Mouse (Mus musculus): ENCODE measurements around the gene Ap4e1. TPM values are rescaled to one million over a fixed set of nuclear protein-coding genes. Genes with fewer than 3 reads are reported as not detected.
"Not testable (repeated sequence)": the region's sequence is repeated elsewhere in the genome, so short reads cannot be mapped to it uniquely, and the experiment has no call there.

Gene Ap4e1
- polyA plus RNA-seq, 1 experiment from 2014 or later = 10.1 TPM

DNA sequence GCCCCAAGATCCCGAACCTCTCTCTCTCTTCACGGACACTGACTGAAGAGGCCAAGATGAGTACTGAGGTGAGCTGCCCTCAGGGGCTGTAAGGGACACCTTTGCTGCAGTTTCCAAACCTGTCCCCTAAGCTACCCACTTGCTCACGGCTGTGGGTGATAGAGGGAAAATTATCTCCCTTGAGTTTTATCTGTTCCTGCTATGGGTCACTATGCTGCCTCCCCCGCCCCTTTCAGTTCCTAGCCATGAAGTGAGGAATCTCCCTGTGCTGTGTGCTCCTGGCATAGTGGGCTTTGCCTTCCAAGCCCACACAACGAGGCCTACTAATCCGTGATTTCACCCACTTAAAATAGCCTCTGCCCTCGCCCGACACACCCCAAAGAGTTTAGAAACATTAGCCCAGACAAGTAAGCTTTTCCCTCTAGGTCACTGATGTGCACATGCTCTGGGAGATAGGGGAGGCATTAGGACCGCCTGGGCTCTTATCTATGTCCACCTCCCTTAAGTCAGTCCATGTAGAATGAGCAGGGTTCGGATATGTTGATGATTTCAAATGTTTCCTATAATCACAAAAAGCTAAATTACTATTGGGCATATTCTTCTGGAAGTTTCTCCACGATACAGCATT is 72.2 kb downstream of the Ap4e1 start:
- no peaks in the 10 kb centered on the region for H3K27me3 ChIP-seq (replicated peaks; ENCODE audit: control insufficient read depth, insufficient read depth, low read length)
- H3K27ac ChIP-seq (ENCODE audit: low read depth) = no peak overlapping the region
- no peaks in the 10 kb centered on the region for H3K4me1 ChIP-seq (replicated peaks; ENCODE audit: control insufficient read depth, insufficient read depth, low read length)
- no peaks in the 10 kb centered on the region for H3K9me3 ChIP-seq (ENCODE audit: control insufficient read depth, low read length)
- H3K36me3 ChIP-seq (ENCODE audit: control insufficient read depth, insufficient read depth, low read length) = no peaks in the 10 kb centered on the region
- WGBS = 91% methylated on average over 11 of the region's 11 CpGs
- DNase-seq (ENCODE audit: low spot score) = no peak
- H3K9ac ChIP-seq (ENCODE audit: low read length) = no peak overlapping the region
- H3K4me2 ChIP-seq (ENCODE audit: low read length) = no peak overlapping the region
- H3K4me3 ChIP-seq (ENCODE audit: low read depth, low read length) = no peak overlapping the region
- no peak for ATAC-seq (replicated peaks; ENCODE audit: low FRiP score, low TSS enrichment, low read depth)

DNA sequence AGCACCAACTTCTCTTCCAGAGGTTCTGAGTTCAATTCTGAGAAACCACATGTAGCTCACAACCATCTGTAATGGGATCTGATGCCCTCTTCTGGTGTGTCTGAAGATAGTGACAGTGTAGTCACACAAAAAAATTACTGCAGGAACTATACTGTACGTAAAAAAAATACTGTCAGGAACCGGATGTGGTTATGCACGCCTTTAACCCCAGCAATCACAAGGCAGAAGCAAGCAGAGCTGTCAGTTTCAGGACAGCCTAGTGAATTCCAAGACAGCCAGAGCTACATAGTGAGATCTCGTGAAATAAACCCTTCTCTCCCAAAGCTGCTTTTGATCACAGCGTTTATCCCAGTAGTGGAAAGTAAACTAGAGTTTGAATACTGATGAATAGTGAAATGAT is 77.7 kb downstream of the Ap4e1 start:
- DNase-seq (ENCODE audit: low spot score) (no peak), ATAC-seq (replicated peaks; ENCODE audit: low FRiP score, low TSS enrichment, low read depth) (no peak)
- Histone ChIP-seq H3K27me3 (replicated peaks; ENCODE audit: control insufficient read depth, insufficient read depth, low read length) (no peaks in the 10 kb centered on the region), H3K27ac (ENCODE audit: low read depth) (no peak overlapping the region), H3K4me3 (ENCODE audit: low read depth, low read length) (no peak overlapping the region), H3K36me3 (ENCODE audit: control insufficient read depth, insufficient read depth, low read length) (0 out of 2 replicates have a peak, but pooled peaks cover 3% of the 10 kb centered on the region), H3K9ac (ENCODE audit: low read length) (no peak overlapping the region), H3K4me2 (ENCODE audit: low read length) (no peak overlapping the region), H3K4me1 (replicated peaks; ENCODE audit: control insufficient read depth, insufficient read depth, low read length) (no peaks in the 10 kb centered on the region), H3K9me3 (ENCODE audit: control insufficient read depth, low read length) (no peaks in the 10 kb centered on the region)
- WGBS = 93% methylated on average over 5 of the region's 5 CpGs

- not testable (repeated sequence) for ATAC-seq (replicated peaks; ENCODE audit: low FRiP score, low TSS enrichment, low read depth); H3K9me3 ChIP-seq (ENCODE audit: control insufficient read depth, low read length); H3K27me3 ChIP-seq (replicated peaks; ENCODE audit: control insufficient read depth, insufficient read depth, low read length); H3K9ac ChIP-seq (ENCODE audit: low read length); H3K4me3 ChIP-seq (ENCODE audit: low read depth, low read length); H3K4me1 ChIP-seq (replicated peaks; ENCODE audit: control insufficient read depth, insufficient read depth, low read length); H3K4me2 ChIP-seq (ENCODE audit: low read length); H3K36me3 ChIP-seq (ENCODE audit: control insufficient read depth, insufficient read depth, low read length); DNase-seq (ENCODE audit: low spot score); H3K27ac ChIP-seq (ENCODE audit: low read depth)
Observed at GRCm38 (mm10) chr2:127090151-127090550, 81.6 kb downstream of the Ap4e1 start.

- H3K4me2 ChIP-seq (ENCODE audit: low read length) = no peak overlapping the region
- H3K4me3 ChIP-seq (ENCODE audit: low read depth, low read length) = no peak overlapping the region
- H3K4me1 ChIP-seq (replicated peaks; ENCODE audit: control insufficient read depth, insufficient read depth, low read length) = no peaks in the 10 kb centered on the region
- H3K27me3 ChIP-seq (replicated peaks; ENCODE audit: control insufficient read depth, insufficient read depth, low read length) = no peaks in the 10 kb centered on the region
- no peak for DNase-seq (ENCODE audit: low spot score)
- WGBS = 58% methylated on average over 8 of the region's 8 CpGs
- H3K27ac ChIP-seq (ENCODE audit: low read depth) = no peak overlapping the region
- peaks cover 5% of the 10 kb centered on the region; the same call in 1 of the 2 replicates for H3K36me3 ChIP-seq (ENCODE audit: control insufficient read depth, insufficient read depth, low read length)
- ATAC-seq (replicated peaks; ENCODE audit: low FRiP score, low TSS enrichment, low read depth) = no peak
- H3K9me3 ChIP-seq (ENCODE audit: control insufficient read depth, low read length) = no peaks in the 10 kb centered on the region
- no peak overlapping the region for H3K9ac ChIP-seq (ENCODE audit: low read length)
Observed at GRCm38 (mm10) chr2:127092000-127092399, 83.5 kb downstream of the Ap4e1 start.

DNA sequence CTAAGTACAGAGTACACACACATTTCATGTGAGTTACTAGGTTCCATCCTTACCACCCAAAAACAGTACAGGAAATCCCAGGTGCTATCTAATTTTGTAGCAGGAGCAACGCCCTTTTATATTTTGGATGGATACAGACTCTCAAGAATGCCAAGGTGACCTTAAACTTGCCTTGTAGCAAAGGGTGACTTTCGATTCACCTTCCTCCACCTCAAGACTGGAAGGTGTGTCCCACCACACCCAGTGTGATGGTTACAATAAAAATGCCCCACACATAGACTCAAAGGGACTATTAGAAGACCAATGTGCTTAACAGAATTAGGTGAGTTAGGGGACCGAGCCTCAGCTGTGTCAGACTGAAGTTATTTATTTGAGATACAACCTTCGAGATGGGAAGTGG is 100.5 kb downstream of the Ap4e1 start:
- no peak overlapping the region for H3K4me3 ChIP-seq (ENCODE audit: low read depth, low read length)
- no peak overlapping the region for H3K9ac ChIP-seq (ENCODE audit: low read length)
- no peaks in the 10 kb centered on the region for H3K27me3 ChIP-seq (replicated peaks; ENCODE audit: control insufficient read depth, insufficient read depth, low read length)
- WGBS = 93% methylated on average over 4 of the region's 4 CpGs
- DNase-seq (ENCODE audit: low spot score) (no peak), ATAC-seq (replicated peaks; ENCODE audit: low FRiP score, low TSS enrichment, low read depth) (no peak)
- H3K9me3 ChIP-seq (ENCODE audit: control insufficient read depth, low read length) = no peaks in the 10 kb centered on the region
- H3K36me3 ChIP-seq (ENCODE audit: control insufficient read depth, insufficient read depth, low read length) = peaks cover 78% of the 10 kb centered on the region
- H3K27ac ChIP-seq (ENCODE audit: low read depth) = no peak overlapping the region
- H3K4me2 ChIP-seq (ENCODE audit: low read length) = no peak overlapping the region
- no peaks in the 10 kb centered on the region for H3K4me1 ChIP-seq (replicated peaks; ENCODE audit: control insufficient read depth, insufficient read depth, low read length)

Small RNA genes within 50 kb of the gene (microRNA-seq; reads per million reads assigned to microRNA genes)
- not detected for gene Gm24081

Other genes starting within 250 kb of the Ap4e1 start
- gene Usp50, start 225.2 kb upstream of the Ap4e1 start, polyA plus RNA-seq (2014; fragmentation: Nextera tagmentation; extraction: Ambion mirVana) = 2.3 and 2.4 TPM in 2 replicates
- gene Trpm7, start 132.5 kb upstream of the Ap4e1 start, polyA plus RNA-seq (2014; fragmentation: Nextera tagmentation; extraction: Ambion mirVana) = 43.7 and 49.6 TPM in 2 replicates
- gene Sppl2a, start 75.5 kb upstream of the Ap4e1 start, polyA plus RNA-seq (2014; fragmentation: Nextera tagmentation; extraction: Ambion mirVana) = 45.8 and 53.0 TPM in 2 replicates
- gene Blvra, start 61.9 kb downstream of the Ap4e1 start, polyA plus RNA-seq (2014; fragmentation: Nextera tagmentation; extraction: Ambion mirVana) = 55.2 and 56.6 TPM in 2 replicates
- 82.5 and 88.2 TPM in 2 replicates for gene Ncaph, start 125.2 kb downstream of the Ap4e1 start, polyA plus RNA-seq (2014; fragmentation: Nextera tagmentation; extraction: Ambion mirVana)
- gene Itpripl1, start 134.7 kb downstream of the Ap4e1 start, polyA plus RNA-seq (2014; fragmentation: Nextera tagmentation; extraction: Ambion mirVana) = 22.8 and 26.3 TPM in 2 replicates
- gene 1810024B03Rik, start 199.6 kb downstream of the Ap4e1 start, polyA plus RNA-seq (2014; fragmentation: Nextera tagmentation; extraction: Ambion mirVana) = 2.0 and 2.2 TPM in 2 replicates
- gene Snrnp200, start 199.7 kb downstream of the Ap4e1 start, polyA plus RNA-seq (2014; fragmentation: Nextera tagmentation; extraction: Ambion mirVana) = 67.8 and 77.2 TPM in 2 replicates
- 62.6 and 64.7 TPM in 2 replicates for gene Ciao1, start 239.1 kb downstream of the Ap4e1 start, polyA plus RNA-seq (2014; fragmentation: Nextera tagmentation; extraction: Ambion mirVana)
- gene Tmem127, start 239.2 kb downstream of the Ap4e1 start, polyA plus RNA-seq (2014; fragmentation: Nextera tagmentation; extraction: Ambion mirVana) = 20.4 and 21.5 TPM in 2 replicates